Mouse (Mus musculus) neural tube, embryonic 11.5 days (tissue): ENCODE measurements around the gene Gm49395. TPM values are rescaled to one million over a fixed set of nuclear protein-coding genes. Genes with fewer than 3 reads are reported as not detected.

Experiments used
- ATAC-seq: fragments of 200-750 bp; cut with Nextera tagmentation; 2 replicates; pipeline ENCODE4 v1.8.0; 2017; ENCODE audit warnings: moderate number of reproducible peaks, mild to moderate bottlenecking, moderate TSS enrichment, moderate library complexity; ENCODE audit not compliant: insufficient read depth, low FRiP score, low TSS enrichment
- DNase-seq: peaks from one replicate; pipeline ENCODE4 v3.0.0-alpha.2; 2015; ENCODE audit warnings: low spot score
- H3K27ac ChIP-seq: fragments of 300-500 bp; sonication (generic); 2 replicates; pipeline ENCODE4 v1.5.1; 2014; ENCODE audit warnings: low read depth, mild to moderate bottlenecking, low read length
- H3K27me3 ChIP-seq: fragments of 300-500 bp; sonication (generic); 2 replicates; pipeline ENCODE4 v1.6.1; 2014; ENCODE audit warnings: mild to moderate bottlenecking, low read length, mixed read lengths; ENCODE audit not compliant: control insufficient read depth, insufficient read depth
- H3K36me3 ChIP-seq: fragments of 300-500 bp; sonication (generic); 2 replicates; pipeline ENCODE4 v1.6.1; 2014; ENCODE audit warnings: mild to moderate bottlenecking, low read length, moderate library complexity, mixed read lengths; ENCODE audit not compliant: control insufficient read depth, insufficient read depth
- H3K4me1 ChIP-seq: fragments of 300-500 bp; sonication (generic); 2 replicates; pipeline ENCODE4 v1.6.1; 2014; ENCODE audit warnings: low read length, mixed read lengths; ENCODE audit not compliant: control insufficient read depth, insufficient read depth
- H3K4me2 ChIP-seq: fragments of 300-500 bp; sonication (generic); 2 replicates; pipeline ENCODE4 v1.6.1; 2014; ENCODE audit warnings: low read depth, mild to moderate bottlenecking, moderate library complexity
- H3K4me3 ChIP-seq: fragments of 300-500 bp; sonication (generic); 2 replicates; pipeline ENCODE4 v1.5.1; 2014; ENCODE audit warnings: low read depth, low read length
- H3K9ac ChIP-seq: fragments of 300-500 bp; sonication (generic); 2 replicates; pipeline ENCODE4 v1.6.1; 2014; ENCODE audit warnings: mild to moderate bottlenecking, low read length
- H3K9me3 ChIP-seq: fragments of 300-500 bp; sonication (generic); 2 replicates; pipeline ENCODE4 v1.6.1; 2016; ENCODE audit warnings: low read length; ENCODE audit not compliant: control insufficient read depth
- WGBS: fragments of 180-500 bp; shearing (Covaris S2); extraction: QIAGEN DNeasy Blood & Tissue Kit; methylation state at CpG from one replicate; pipeline ENCODE4 v1.1.7; 2014; 5-methylcytosine and 5-hydroxymethylcytosine counted together
- polyA plus RNA-seq: library from polyadenylated mRNA; unstranded; fragments of >200 nt; fragmentation: Nextera tagmentation; extraction: Ambion mirVana; gene quantifications from 2 replicates; pipeline ENCODE4 v1.2.1, GENCODE M21; 2014

The Gm49395 gene
- polyA plus RNA-seq, 1 experiment from 2014 or later = 3.7 TPM

GRCm38 (mm10) chr13:115078997-115079685 lies 22.6 kb downstream of the Gm49395 start:
- Histone ChIP-seq H3K36me3 (no peaks in the 10 kb centered on the region), H3K4me3 (no peak overlapping the region), H3K27ac (no peak overlapping the region), H3K27me3 (no peaks in the 10 kb centered on the region), H3K4me2 (no peak overlapping the region), H3K4me1 (no peaks in the 10 kb centered on the region), H3K9me3 (no peaks in the 10 kb centered on the region), H3K9ac (no peak overlapping the region)
- no peak for DNase-seq
- no peak for ATAC-seq
- 85% methylated on average over 6 of the region's 6 CpGs for WGBS

- no peak for ATAC-seq
- no peaks in the 10 kb centered on the region for H3K4me1 ChIP-seq
Measured at GRCm38 (mm10) chr13:115077346-115078134, 24.2 kb downstream of the Gm49395 start.

GRCm38 (mm10) chr13:115072386-115072785 lies 29.3 kb downstream of the Gm49395 start:
- Histone ChIP-seq H3K4me2 (no peak overlapping the region), H3K4me3 (no peak overlapping the region), H3K27ac (no peak overlapping the region), H3K9me3 (no peaks in the 10 kb centered on the region), H3K4me1 (no peaks in the 10 kb centered on the region), H3K36me3 (no peaks in the 10 kb centered on the region), H3K9ac (no peak overlapping the region), H3K27me3 (no peaks in the 10 kb centered on the region)
- ATAC-seq (no peak), DNase-seq (no peak)
- 94% methylated on average over 6 of the region's 6 CpGs for WGBS

More at GRCm38 (mm10) chr13:115077346-115078134, 24.2 kb downstream of the Gm49395 start:
- Histone ChIP-seq H3K4me2 (no peak overlapping the region), H3K9me3 (no peaks in the 10 kb centered on the region), H3K27me3 (no peaks in the 10 kb centered on the region), H3K36me3 (no peaks in the 10 kb centered on the region), H3K9ac (no peak overlapping the region), H3K4me3 (no peak overlapping the region), H3K27ac (no peak overlapping the region)
- DNase-seq = no peak
- 87% methylated on average over 9 of the region's 9 CpGs for WGBS

GRCm38 (mm10) chr13:115071431-115071830 lies 30.3 kb downstream of the Gm49395 start:
- no peaks in the 10 kb centered on the region for H3K36me3 ChIP-seq
- H3K4me1 ChIP-seq = no peaks in the 10 kb centered on the region
- no peaks in the 10 kb centered on the region for H3K27me3 ChIP-seq
- H3K4me2 ChIP-seq = no peak overlapping the region
- ATAC-seq (no peak), DNase-seq (no peak)
- 88% methylated on average over 3 of the region's 3 CpGs for WGBS
- no peak overlapping the region for H3K27ac ChIP-seq
- no peak overlapping the region for H3K4me3 ChIP-seq
- no peaks in the 10 kb centered on the region for H3K9me3 ChIP-seq
- H3K9ac ChIP-seq = no peak overlapping the region

GRCm38 (mm10) chr13:115067968-115068330 lies 33.8 kb downstream of the Gm49395 start:
- no peak for ATAC-seq
- no peaks in the 10 kb centered on the region for H3K4me1 ChIP-seq
- 82% methylated on average over 1 of the region's 1 CpGs for WGBS

GRCm38 (mm10) chr13:115067324-115067967 lies 34.3 kb downstream of the Gm49395 start:
- Histone ChIP-seq H3K4me2 (no peak overlapping the region), H3K9me3 (no peaks in the 10 kb centered on the region), H3K4me3 (no peak overlapping the region), H3K36me3 (no peaks in the 10 kb centered on the region), H3K4me1 (no peaks in the 10 kb centered on the region), H3K27ac (no peak overlapping the region), H3K27me3 (no peaks in the 10 kb centered on the region), H3K9ac (no peak overlapping the region)
- 77% methylated on average over 4 of the region's 4 CpGs for WGBS
- DNase-seq (no peak), ATAC-seq (no peak)

More at GRCm38 (mm10) chr13:115067968-115068330, 33.8 kb downstream of the Gm49395 start:
- H3K9me3 ChIP-seq = no peaks in the 10 kb centered on the region
- H3K9ac ChIP-seq = no peak overlapping the region
- no peak overlapping the region for H3K4me2 ChIP-seq
- H3K27me3 ChIP-seq = no peaks in the 10 kb centered on the region
- no peak for DNase-seq
- H3K27ac ChIP-seq = no peak overlapping the region
- H3K36me3 ChIP-seq = no peaks in the 10 kb centered on the region
- H3K4me3 ChIP-seq = no peak overlapping the region

- Histone ChIP-seq H3K4me2 (no peak overlapping the region), H3K9me3 (no peaks in the 10 kb centered on the region), H3K4me1 (no peaks in the 10 kb centered on the region), H3K9ac (no peak overlapping the region), H3K27ac (no peak overlapping the region), H3K4me3 (no peak overlapping the region), H3K36me3 (no peaks in the 10 kb centered on the region), H3K27me3 (no peaks in the 10 kb centered on the region)
- WGBS = 86% methylated on average over 5 of the region's 5 CpGs
- no peak for ATAC-seq
- no peak for DNase-seq
Measured at GRCm38 (mm10) chr13:115057555-115057954, 44.2 kb downstream of the Gm49395 start.

- H3K36me3 ChIP-seq = no peaks in the 10 kb centered on the region
- ATAC-seq = no peak; the same call in 1 of the 2 replicates
- H3K4me3 ChIP-seq = no peak overlapping the region
- H3K9me3 ChIP-seq = no peaks in the 10 kb centered on the region
- WGBS = 23% methylated on average over 9 of the region's 9 CpGs
- H3K4me2 ChIP-seq = no peak overlapping the region
- H3K4me1 ChIP-seq = no peaks in the 10 kb centered on the region
- no peak overlapping the region for H3K27ac ChIP-seq
- H3K9ac ChIP-seq = no peak overlapping the region
- H3K27me3 ChIP-seq = no peaks in the 10 kb centered on the region
- peak; percentile 47 for DNase-seq
Measured at GRCm38 (mm10) chr13:115054783-115055182, 46.9 kb downstream of the Gm49395 start.
